Mouse (Mus musculus) 3T3-L1 (cell line): ENCODE results near the gene Ttll12.

Source experiments
- DNase-seq: peaks from one replicate; pipeline ENCODE4 v3.0.0-alpha.2; 2015; ENCODE audit warnings: low read depth, low spot score

The Ttll12 gene

DNA sequence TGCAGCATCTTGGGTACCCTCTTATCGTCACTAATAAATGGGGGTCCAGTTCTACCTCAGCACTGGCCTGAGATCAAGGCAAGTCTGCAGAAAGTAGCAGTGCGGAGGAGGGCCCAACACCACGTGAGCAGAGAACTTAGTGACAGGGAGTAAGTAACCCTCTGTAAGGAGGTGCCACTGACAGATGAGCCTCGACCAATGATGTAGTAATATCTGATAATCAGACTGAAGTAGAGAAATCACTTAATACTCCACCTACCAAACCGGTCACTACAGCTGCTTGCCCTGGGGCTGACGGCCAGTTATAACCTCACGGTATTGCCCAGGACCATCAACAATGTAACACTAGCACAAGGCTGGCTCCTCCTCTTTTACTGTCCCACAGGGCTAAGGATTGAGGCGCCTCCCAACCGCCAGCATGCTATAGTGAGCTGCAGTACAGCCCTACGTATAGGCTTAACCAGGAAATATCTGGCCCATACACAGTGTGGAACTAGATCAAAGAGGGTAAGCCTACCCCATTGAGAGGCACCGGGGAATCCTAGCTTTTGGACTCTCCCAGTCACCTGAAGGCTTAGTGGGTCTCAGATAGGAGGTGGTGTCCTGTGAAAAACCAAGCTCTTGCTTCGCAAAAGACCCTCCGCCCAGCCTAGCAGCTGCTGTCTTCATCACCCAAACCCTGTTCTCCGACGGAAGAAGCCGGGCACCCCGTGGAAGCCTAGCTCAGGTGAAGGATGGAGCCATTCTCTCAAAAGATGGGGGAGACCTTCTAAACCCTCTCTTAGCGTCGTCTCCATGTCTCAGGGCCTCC lies 1.1 kb downstream of the Ttll12 start:
- peak; percentile 80 for DNase-seq

DNA sequence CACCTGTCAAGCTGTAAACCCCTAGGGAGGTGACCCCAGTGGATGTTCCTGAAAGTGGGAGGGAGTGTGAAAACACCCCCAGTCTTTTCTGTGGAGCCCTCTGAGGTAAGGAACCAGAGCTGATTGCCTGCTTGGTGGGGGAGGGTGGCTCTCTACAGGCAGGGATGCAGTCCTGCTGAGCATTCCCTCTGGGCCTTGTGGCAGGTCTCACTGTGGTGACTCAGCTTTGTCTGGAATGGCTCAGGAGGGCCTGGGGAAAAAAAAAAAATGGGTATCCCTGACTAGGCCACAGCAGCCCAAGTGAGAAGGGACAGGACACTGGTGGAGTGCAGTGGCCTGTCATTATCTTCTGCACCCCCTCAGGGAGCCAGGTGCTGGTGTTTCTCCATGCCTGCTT lies 1.8 kb downstream of the Ttll12 start:
- peak; percentile 78 for DNase-seq

DNA sequence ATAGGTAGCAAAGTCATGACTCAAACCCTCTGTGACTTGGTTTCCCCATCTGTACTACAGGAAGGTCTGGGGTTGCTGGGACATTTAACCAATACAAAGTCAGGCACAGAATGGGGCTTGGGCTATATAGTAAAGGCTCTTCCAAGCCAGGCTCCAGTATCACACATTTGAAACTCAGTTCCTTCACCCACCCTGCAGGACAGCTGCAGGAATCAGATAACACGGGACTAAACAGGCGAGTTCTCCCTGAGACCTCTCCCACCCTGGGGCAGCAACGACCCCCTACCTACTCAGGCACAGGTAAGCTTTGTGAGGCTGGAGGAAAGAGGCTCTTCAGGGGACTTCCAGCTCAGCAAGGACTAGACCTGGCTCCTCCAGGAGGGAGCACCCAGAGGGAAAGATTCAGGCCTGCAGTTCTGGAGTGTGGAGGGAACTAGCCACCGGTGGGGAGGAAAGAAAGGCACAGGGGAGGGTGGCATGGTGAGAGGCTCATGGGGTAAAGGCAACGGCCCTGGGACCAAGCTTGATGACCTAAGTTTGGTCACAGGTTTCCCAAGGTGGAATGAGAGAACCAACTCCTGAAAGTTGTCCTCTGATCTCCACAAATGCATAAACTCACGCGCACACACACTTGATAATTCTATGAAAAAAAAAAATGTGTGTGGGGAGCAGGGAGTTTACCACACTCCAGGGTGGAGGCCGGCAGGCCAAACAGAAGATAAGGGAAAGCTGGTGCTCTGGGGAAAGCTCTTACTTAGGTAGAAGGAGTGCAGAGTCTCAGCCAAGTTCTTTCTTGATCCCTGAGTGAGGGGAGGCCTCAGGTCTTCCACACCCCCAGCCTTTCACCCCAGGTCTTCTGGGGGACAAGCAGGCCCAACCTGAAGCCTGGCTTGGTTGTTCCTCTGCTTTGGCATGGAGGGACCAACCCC lies 2.4 kb downstream of the Ttll12 start:
- DNase-seq: no peak

DNA sequence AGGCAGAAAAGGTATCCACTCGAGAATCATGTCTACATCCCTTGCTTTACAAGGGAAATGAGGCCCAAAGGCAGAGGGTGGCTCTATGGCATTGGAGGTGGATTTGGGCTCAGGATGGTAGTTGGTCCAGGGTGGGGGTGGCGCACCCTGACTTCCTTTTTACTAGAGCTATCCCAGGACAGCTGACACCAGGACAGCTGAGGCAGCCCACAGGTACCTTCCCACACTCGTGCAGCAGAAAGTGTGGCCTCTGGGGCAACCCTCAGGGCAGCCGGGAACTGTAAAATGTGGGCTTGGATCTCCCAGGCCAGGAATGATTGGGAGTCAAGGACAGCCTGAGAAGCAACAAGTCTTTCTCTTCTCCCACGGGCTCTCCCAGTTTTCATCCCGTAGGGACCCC lies 3.2 kb downstream of the Ttll12 start:
- DNase-seq: no peak

DNA sequence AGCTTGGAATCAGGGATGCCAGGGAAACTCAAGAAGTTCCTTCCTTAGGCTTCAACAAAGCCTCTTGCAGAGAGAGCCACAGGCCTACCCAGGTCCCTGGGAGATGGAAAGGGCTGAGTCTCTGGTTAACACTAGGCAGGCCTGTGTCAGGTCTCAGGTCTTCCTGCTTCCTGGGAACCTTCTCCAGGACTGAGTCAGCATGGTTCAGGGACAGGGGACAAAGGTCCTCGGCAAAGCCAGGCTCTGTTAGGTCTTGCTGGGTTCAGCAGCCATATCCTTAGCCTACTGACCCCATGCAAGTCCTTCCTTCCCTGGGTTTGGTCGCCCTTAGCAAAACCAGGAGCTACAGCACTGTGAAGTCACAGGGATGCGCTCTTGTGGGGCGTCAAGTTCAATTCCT lies 4.1 kb downstream of the Ttll12 start:
- no peak for DNase-seq

DNA sequence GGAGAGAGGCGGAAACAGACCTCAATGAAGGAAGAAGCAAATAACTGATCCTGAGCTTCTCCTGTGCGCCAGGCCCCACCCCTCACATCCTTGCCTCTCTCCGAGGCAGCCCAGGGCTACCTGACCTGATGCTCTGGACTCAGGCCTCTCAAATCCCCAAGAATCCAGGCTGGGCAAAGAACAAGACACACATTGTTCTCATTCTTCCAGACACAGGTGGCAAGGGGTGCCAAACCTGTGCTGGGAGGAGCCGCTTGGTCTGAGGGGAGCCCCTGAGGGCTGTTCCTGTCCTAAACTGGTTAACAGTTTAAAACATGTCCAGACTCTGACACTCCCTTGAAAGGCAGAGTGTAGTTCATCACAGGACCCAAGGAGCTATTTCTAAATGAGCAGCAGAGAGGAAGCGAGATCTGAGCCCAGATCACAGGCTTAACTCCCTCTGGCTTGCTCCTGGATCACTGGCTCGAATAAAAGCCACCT lies 10.2 kb downstream of the Ttll12 start:
- no peak for DNase-seq

DNA sequence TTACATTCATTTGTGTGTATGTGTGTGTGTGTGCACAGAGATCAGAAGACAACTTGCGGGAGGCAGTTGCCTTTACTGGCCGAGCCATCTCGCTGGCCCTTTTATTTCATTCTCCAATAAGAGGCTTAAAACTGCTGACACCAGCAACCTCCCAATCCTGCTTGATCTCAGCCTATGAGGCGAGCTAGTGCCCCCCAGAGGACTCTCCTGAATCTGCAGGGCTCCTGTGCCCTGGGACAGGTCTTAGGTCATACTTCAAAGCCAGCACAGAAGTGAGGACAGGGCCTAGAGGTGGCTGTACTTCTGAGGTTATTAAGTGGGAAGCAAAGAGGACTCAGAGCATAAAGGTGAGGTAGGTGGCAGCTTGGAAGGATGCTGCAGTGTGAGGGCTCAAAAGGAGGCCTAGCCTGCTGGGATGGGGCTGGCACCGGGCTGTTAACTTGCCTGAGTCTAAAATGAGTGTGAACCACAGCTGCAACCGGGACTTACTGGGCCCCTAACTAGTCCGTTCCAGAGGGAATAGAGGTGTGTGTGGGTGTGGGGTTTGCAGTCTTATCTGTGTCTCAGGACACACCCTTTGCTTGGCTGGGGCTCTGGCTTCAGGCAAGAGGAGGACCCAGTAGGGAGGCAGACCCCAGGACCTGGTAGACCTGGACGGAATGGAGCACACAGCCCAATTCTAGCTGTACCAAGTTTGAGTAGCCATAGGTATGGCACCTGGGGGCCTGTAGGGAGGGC lies 11.4 kb downstream of the Ttll12 start:
- peak; percentile 62 for DNase-seq

DNA sequence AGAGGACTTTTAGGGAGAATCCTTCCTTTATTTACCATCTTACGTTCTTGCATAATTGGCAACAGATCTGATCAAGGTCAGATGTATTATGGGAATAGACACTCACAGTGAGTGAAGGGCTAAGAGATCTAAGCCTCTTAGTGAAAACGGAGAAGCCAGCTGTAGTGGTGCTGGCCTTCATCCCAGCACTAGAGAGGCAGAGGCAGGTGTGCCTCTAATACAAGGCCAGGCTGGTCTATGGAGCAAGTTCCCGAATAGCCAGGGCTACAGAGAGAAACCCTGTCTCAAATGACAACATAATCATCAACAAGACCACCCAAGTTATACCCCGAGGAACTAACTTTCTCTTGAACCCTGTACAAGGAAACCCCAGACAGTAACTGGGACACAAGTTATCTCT lies 12.0 kb downstream of the Ttll12 start:
- no peak for DNase-seq

DNA sequence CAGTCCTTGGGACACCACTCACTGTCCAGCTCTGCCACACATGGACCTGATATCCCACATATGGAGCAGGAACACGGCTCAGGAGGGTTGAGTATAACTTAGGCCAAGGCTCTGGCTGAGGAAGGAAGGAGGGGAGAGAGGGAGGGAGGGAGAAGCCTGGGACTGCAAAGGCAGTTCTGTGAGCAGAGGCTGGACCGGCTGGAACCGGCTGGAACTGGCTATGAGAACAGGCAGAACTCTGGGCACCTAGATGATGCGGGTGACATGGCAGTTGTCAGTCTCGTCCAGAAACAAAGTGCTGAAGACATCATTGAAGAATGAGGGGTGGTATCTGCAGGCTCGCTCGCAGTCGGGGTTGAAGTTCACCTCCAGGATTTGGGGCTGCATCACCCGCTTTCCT lies 18.3 kb downstream of the Ttll12 start:
- DNase-seq: no peak

DNA sequence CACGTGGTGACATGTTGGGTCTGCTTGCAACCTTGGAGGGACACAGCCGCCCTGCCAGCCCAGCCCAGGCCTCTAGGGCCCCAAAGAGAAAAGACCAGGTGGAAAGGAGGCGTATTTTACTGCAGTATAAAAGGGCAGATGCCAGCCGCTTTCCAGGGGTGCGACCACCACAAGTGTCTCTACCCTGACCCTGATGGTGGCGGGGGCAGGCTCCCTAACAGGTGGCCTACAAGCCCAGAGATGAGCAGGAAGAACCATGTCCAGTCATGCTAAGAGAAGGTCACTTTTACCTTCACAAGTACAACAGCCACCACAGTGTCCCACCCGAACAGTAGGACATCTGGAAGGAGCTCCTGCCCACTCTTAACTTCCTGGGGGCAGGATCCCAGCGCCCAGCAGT lies 19.4 kb downstream of the Ttll12 start:
- no peak for DNase-seq

DNA sequence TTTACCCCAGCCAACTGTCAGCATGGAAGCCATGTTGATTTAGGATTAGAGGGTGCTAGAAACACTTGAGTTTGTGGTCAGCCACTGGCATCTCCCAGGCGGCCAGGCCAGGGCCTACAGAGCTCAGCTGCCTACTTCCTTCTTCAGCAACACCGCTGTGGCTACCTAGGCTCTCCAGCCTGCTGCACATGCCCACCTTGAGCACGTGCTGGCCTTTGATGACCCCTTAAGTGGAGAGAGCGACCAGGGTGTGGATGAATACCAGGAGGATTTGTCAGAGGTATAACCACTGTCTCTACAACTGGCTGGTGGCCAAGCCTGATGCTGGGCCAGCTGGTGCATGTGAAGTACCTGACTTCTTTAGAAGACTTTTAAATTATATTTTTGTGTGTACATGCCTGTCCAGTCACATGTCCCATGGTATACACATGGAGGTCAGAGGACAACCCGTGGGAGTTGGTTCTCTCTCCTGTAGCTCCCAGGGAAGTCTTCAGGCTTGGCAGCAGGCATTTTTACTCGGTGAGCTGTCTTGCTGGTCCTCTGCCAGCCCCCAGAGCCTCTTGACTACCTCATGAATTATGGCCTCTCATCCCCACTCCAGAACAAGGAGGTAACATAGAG lies 20.1 kb downstream of the Ttll12 start:
- peak; percentile 98 for DNase-seq

DNA sequence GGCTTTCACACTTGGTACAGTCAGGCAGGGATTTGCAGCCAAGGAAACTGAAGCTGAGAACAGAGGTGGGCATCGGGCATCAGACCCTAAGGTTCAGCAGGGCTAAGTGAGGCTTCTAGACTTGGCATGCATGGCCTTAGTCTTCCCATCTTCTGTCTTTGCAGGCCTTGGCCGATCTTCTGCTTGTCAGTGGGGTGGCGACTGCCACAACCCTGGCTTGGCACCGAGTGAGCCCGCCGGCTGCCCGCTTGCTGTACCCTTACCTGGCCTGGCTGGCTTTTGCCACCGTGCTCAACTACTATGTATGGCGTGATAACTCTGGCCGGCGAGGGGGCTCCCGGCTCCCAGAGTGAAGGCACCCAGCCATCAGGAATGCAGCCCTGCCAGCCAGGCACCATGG lies 21.4 kb downstream of the Ttll12 start:
- DNase-seq: no peak

DNA sequence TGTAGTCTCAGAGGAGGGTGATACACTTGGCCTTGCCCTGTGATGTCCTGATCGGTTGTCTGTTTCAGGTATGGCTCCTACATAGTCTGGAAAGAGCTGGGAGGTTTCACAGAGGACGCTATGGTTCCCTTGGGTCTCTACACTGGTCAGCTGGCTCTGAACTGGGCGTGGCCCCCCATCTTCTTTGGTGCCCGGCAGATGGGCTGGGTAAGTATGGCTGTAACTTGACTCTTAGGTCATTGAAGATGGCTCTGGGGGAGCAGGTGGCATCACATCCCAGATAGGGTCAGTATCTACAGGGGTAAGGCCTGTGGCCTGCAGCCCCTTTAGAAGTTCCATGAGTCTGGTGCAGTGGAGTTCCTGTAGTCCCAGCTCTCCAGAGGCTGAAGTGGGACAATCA lies 22.8 kb downstream of the Ttll12 start:
- DNase-seq: no peak

DNA sequence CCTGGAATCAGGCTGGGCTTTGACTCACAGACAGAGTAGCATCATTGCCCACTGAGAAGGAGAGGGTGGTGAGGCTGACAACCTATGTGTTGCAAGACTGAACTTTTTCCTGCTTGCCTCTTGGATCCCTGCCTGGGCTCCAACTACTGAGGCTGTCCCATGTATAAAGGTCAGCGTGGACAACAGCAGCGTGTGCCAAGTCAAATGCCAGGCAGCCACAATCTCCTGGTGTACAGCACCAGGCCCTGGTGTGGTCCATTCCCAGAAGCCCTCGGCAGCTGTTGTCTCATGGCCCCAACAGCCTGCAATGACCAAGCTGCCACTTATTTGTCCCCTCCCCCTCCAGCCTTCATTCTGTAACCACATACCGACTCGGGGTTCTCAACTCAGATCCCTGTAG lies 23.3 kb downstream of the Ttll12 start:
- DNase-seq: peak; percentile 78

DNA sequence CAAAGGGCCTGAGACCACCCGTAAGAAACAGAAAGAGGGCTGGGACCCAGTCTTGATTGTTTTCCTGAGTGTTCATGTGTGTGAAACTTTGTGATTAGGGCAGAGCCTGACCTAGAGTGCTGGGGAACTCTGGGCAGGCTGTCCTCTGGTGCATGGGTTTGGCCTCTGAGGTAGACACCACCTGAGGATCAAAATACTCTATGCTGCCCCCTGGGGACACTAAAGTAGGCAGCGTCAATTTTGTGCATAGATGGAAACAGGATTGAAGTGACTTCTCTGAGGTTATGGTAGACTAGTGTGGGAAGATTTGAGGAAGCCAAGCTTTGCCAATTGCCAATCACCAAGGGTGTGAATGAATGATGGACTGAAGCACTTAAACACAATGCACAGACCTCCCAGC lies 24.3 kb downstream of the Ttll12 start:
- no peak for DNase-seq

DNA sequence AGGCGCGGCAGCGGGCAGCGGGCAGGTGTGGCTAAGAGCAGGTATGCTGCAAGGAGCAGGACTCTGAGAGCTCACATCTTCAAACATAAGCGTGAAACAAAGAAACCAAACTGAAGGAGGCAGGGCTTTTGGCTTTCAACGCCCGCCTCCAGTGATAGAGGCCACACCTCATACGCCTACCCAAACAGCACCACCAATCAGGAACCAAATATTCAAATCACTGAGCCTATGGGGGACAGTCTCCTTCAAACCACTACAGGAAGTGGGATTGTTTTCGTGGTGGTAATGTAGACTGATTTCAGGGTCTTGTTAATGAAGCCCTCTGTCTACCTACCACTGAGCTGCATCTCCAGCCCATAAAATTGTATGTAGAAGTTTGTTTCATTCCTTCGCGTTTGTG lies 25.3 kb downstream of the Ttll12 start:
- no peak for DNase-seq

DNA sequence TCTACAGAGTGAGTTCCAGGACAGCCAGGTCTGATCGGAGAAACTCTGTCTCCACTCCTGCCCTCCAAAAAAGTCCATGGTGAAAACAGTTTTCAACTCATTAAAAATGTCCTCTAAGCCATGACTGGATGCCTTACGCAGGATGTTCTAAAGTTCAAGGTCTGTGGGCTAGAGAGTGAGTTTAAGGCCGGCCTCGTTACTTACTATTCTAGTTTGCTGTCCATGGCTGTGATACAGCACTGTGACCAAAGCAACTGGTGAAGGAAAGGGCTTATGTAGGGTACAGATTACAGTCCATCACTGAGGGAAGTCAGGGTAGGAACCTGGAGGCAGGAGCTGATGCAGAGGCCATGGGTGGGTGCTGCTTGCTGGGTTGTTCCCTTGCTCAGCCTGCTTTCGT lies 26.4 kb downstream of the Ttll12 start:
- no peak for DNase-seq

DNA sequence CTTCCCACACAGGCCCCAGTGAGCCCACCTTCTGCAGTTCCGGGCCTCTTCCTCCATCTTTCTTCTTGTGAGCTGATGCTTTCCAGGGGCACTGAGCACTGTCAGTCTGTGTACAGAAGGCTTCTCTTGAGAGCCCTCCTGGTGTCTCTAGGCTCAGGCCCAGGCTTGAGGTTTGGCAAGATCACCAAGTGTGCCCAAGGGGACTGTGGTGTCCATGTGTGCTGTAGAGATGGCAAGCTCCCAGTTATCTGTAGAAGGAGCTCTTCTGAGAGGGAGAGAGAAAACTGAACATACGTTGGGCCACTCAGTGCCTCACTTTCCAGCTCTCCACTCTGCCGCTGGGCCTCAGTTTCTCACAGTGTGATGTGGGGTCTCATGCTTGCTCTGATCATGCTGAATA lies 27.2 kb downstream of the Ttll12 start:
- peak; percentile 82 for DNase-seq

DNA sequence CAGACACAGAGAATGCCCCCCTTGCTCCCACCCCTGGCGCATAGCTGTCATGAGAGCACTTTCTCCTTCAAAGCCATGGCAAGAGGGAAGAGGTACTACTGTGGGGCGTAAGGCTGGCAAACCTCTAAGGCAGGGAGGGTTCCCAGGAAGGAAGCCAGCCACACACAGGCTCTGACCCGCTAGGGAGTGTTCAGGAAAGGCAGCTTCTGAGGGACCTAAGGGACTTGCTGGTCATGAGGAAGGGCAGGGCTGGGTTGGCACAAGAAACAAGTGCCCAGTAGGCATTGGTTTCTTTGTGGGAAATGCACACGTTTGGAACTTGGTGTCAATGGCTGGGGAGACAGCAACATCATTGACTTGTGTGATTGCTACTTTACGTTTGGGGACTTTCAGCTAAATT lies 29.0 kb downstream of the Ttll12 start:
- DNase-seq: peak; percentile 57

DNA sequence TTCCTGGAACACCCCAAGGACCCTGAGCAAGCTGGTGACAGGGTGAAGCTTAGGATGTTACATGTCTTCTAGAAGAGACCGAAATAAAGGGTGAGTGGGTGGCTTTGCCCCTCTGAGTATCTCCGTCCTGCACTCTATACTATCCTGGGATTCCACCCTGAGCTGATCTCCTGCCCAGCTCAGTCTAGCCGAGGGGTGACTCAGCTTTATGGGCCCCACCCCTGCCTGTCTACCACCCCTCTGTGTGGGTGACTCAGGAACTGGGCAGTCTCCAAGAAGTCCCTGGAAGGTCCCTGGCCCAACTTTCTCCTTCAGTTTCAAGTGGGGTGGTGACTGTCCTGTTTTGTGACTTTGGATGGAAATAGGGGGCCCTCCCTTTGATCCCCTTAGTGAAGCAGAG lies 29.5 kb downstream of the Ttll12 start:
- peak; percentile 93 for DNase-seq

DNA sequence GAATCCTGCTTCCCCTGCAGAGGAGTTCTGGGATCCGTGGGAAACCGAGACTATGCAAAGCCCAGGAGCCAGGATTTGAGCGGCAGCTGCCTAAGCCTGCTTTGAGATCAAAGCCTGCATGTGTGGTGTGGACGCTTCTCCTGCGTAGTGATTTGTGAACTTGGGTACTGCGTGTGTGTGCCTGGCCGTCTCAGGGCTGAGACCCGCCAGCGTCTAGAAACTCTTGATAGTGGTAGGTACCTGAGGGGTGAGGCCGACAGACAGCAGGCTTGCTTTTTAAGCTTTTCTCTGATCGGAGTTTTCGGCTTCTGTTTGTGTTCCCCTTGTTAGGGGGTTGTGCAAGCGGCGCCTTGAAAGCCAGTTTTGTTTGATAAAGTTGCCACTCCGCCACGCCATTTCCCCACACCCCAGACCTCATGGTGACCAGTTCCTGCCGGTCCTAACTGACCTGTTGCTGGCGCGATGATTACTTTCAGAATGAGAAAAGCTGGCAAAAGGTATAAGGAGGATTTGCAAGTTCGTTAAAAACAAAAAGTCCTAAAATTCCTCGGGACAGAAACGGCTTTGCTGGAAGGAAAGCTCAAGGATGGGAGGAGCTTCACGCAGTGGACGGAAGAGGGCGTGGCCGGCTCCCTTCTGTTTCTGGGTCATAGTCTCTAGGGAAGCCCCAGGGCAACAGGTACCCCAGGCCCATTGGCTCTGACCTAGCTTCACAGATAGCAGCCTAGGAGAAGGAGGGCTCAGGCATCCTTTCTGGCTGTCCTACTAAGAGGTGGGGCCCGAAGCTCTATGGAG lies 30.9 kb downstream of the Ttll12 start:
- DNase-seq: peak; percentile 83
